Mouse (Mus musculus) heart, postnatal 0 days (tissue): ENCODE results near the gene Gm10961. TPM values are rescaled to one million over a fixed set of nuclear protein-coding genes. Genes with fewer than 3 reads are reported as not detected.

Experiments
- ATAC-seq: fragments of 200-750 bp; cut with Nextera tagmentation; 2 replicates; pipeline ENCODE4 v1.8.0; 2017; ENCODE audit warnings: low read depth, moderate number of reproducible peaks, moderate library complexity; ENCODE audit not compliant: insufficient read depth
- DNase-seq: peaks from one replicate; pipeline ENCODE4 v3.0.0-alpha.2; 2016; ENCODE audit warnings: low spot score
- H3K27ac ChIP-seq: fragments of 300-500 bp; sonication (generic); 2 replicates; pipeline ENCODE4 v1.5.1; 2014; ENCODE audit warnings: low read depth, mild to moderate bottlenecking
- H3K27me3 ChIP-seq: fragments of 300-500 bp; sonication (generic); 2 replicates; pipeline ENCODE4 v1.6.1; 2014; ENCODE audit warnings: low read length, mixed read lengths; ENCODE audit not compliant: control insufficient read depth, insufficient read depth
- H3K36me3 ChIP-seq: fragments of 300-500 bp; sonication (generic); replicated peaks from 2 replicates; pipeline ENCODE4 v1.6.1; 2014; ENCODE audit warnings: low read length, mixed read lengths; ENCODE audit not compliant: control insufficient read depth, insufficient read depth
- H3K4me1 ChIP-seq: fragments of 300-500 bp; sonication (generic); 2 replicates; pipeline ENCODE4 v1.6.1; 2014; ENCODE audit warnings: antibody characterized with exemption; ENCODE audit not compliant: control insufficient read depth, insufficient read depth
- H3K4me2 ChIP-seq: fragments of 300-500 bp; sonication (generic); 2 replicates; pipeline ENCODE4 v1.6.1; 2014; ENCODE audit warnings: low read depth, mild to moderate bottlenecking, low read length, moderate library complexity
- H3K4me3 ChIP-seq: fragments of 300-500 bp; sonication (generic); 2 replicates; pipeline ENCODE4 v1.5.1; 2014; ENCODE audit warnings: low read depth, low read length
- H3K9ac ChIP-seq: fragments of 300-500 bp; sonication (generic); replicated peaks from 2 replicates; pipeline ENCODE4 v1.6.1; 2014; ENCODE audit warnings: low read depth, low read length, mixed read lengths
- H3K9me3 ChIP-seq: fragments of 300-500 bp; sonication (generic); replicated peaks from 2 replicates; pipeline ENCODE4 v1.6.1; 2016; ENCODE audit warnings: low read length; ENCODE audit not compliant: control insufficient read depth
- CTCF ChIP-seq: IDR thresholded peaks from 2 replicates; pipeline ENCODE4 v1.5.1; 2016; ENCODE audit warnings: antibody characterized with exemption, control low read depth, low read depth
- EP300 ChIP-seq: IDR thresholded peaks from 2 replicates; pipeline ENCODE4 v1.6.1; 2016; ENCODE audit warnings: antibody characterized with exemption, low read depth
- WGBS: fragments of 180-500 bp; shearing (Covaris S2); extraction: QIAGEN DNeasy Blood & Tissue Kit; methylation state at CpG from one replicate; pipeline ENCODE4 v1.1.7; 2014; 5-methylcytosine and 5-hydroxymethylcytosine counted together
- polyA plus RNA-seq: library from polyadenylated mRNA; unstranded; fragments of >200 nt; fragmentation: Nextera tagmentation; extraction: Ambion mirVana; gene quantifications from 2 replicates; pipeline ENCODE4 v1.2.1, GENCODE M21; 2015
- total RNA-seq: library from RNA; depleted of rRNA; stranded (reverse); fragments of >200 nt; gene quantifications from 2 replicates; pipeline ENCODE4 v1.2.3, GENCODE M21; 2014; ENCODE audit warnings: low replicate concordance

The Gm10961 gene
- total and polyA plus RNA-seq, 2 experiments from 2014 or later = not detected

- TF ChIP-seq EP300 (no peak), CTCF (no peak)
- no peak for DNase-seq
- H3K9ac ChIP-seq = no peak overlapping the region
- H3K27me3 ChIP-seq = no peaks in the 10 kb centered on the region
- H3K36me3 ChIP-seq = peaks cover 17% of the 10 kb centered on the region; the same call in 1 of the 2 replicates
- H3K4me1 ChIP-seq = no peaks in the 10 kb centered on the region
- ATAC-seq = no peak
- WGBS = 79% methylated on average over 3 of the region's 3 CpGs
- no peak overlapping the region for H3K27ac ChIP-seq
- H3K4me3 ChIP-seq = no peak overlapping the region
- H3K4me2 ChIP-seq = no peak overlapping the region
- no peaks in the 10 kb centered on the region for H3K9me3 ChIP-seq
These were observed 23.7 kb downstream of the Gm10961 start for GRCm38 (mm10) chr3:107654861-107655260.

- ATAC-seq (no peak), DNase-seq (peak; percentile 16)
- Histone ChIP-seq H3K9ac (no peak overlapping the region), H3K4me1 (no peaks in the 10 kb centered on the region), H3K4me3 (no peak overlapping the region), H3K27me3 (no peaks in the 10 kb centered on the region), H3K27ac (no peak overlapping the region), H3K4me2 (no peak overlapping the region), H3K36me3 (peaks cover 24% of the 10 kb centered on the region), H3K9me3 (no peaks in the 10 kb centered on the region)
- 77% methylated on average over 3 of the region's 3 CpGs for WGBS
- TF ChIP-seq CTCF (no peak), EP300 (no peak)
These were observed 24.4 kb downstream of the Gm10961 start for GRCm38 (mm10) chr3:107655491-107655890.

GRCm38 (mm10) chr3:107656151-107656550, 25.0 kb downstream of the Gm10961 start:
- H3K4me1 ChIP-seq = no peaks in the 10 kb centered on the region
- no peaks in the 10 kb centered on the region for H3K9me3 ChIP-seq
- H3K9ac ChIP-seq = no peak overlapping the region
- TF ChIP-seq EP300 = no peak
- TF ChIP-seq CTCF = no peak
- 89% methylated on average over 2 of the region's 2 CpGs for WGBS
- H3K27me3 ChIP-seq = no peaks in the 10 kb centered on the region
- H3K36me3 ChIP-seq = peaks cover 30% of the 10 kb centered on the region
- 0 out of 2 replicates have a peak, but pooled peaks have one; percentile 8 for ATAC-seq
- no peak overlapping the region for H3K4me3 ChIP-seq
- H3K27ac ChIP-seq = no peak overlapping the region
- DNase-seq = no peak
- no peak overlapping the region for H3K4me2 ChIP-seq

GRCm38 (mm10) chr3:107656888-107657287, 25.8 kb downstream of the Gm10961 start:
- no peak overlapping the region for H3K27ac ChIP-seq
- no peaks in the 10 kb centered on the region for H3K4me1 ChIP-seq
- DNase-seq (no peak), ATAC-seq (no peak)
- H3K4me3 ChIP-seq = no peak overlapping the region
- H3K36me3 ChIP-seq = peaks cover 35% of the 10 kb centered on the region
- H3K9ac ChIP-seq = no peak overlapping the region
- H3K27me3 ChIP-seq = no peaks in the 10 kb centered on the region
- WGBS = 75% methylated on average over 4 of the region's 4 CpGs
- no peak for TF ChIP-seq EP300
- TF ChIP-seq CTCF = no peak
- no peaks in the 10 kb centered on the region for H3K9me3 ChIP-seq
- no peak overlapping the region for H3K4me2 ChIP-seq

- TF ChIP-seq CTCF (no peak), EP300 (no peak)
- H3K4me1 ChIP-seq = no peaks in the 10 kb centered on the region
- no peak overlapping the region for H3K27ac ChIP-seq
- DNase-seq = no peak
- WGBS = 81% methylated on average over 1 of the region's 1 CpGs
- H3K9ac ChIP-seq = no peak overlapping the region
- H3K9me3 ChIP-seq = no peaks in the 10 kb centered on the region
- H3K36me3 ChIP-seq = peaks cover 54% of the 10 kb centered on the region
- H3K4me2 ChIP-seq = no peak overlapping the region
- no peak overlapping the region for H3K4me3 ChIP-seq
- ATAC-seq = no peak
- no peaks in the 10 kb centered on the region for H3K27me3 ChIP-seq
These were observed 27.9 kb downstream of the Gm10961 start for GRCm38 (mm10) chr3:107659000-107659399.

GRCm38 (mm10) chr3:107664641-107665040, 33.5 kb downstream of the Gm10961 start:
- DNase-seq (no peak), ATAC-seq (no peak)
- WGBS = 96% methylated on average over 1 of the region's 1 CpGs
- H3K27ac ChIP-seq = no peak overlapping the region
- H3K4me3 ChIP-seq = no peak overlapping the region
- H3K36me3 ChIP-seq = peaks cover 96% of the 10 kb centered on the region
- H3K9me3 ChIP-seq = no peaks in the 10 kb centered on the region
- H3K27me3 ChIP-seq = no peaks in the 10 kb centered on the region
- no peak overlapping the region for H3K4me2 ChIP-seq
- TF ChIP-seq CTCF = no peak
- TF ChIP-seq EP300 = no peak
- no peak overlapping the region for H3K9ac ChIP-seq
- H3K4me1 ChIP-seq = no peaks in the 10 kb centered on the region
